Mouse (Mus musculus): ENCODE measurements around the gene Rtn4ip1. TPM values are rescaled to one million over a fixed set of nuclear protein-coding genes. Genes with fewer than 3 reads are reported as not detected.

Rtn4ip1 gene
- polyA plus RNA-seq, 1 experiment from 2014 or later, result 15.0 TPM

GRCm38 (mm10) chr10:43991268-43991667 lies 89.7 kb downstream of the Rtn4ip1 start:
- Histone ChIP-seq H3K4me2 (ENCODE audit: low read length) (no peak overlapping the region), H3K27me3 (replicated peaks; ENCODE audit: control insufficient read depth, insufficient read depth, low read length) (no peaks in the 10 kb centered on the region), H3K36me3 (ENCODE audit: control insufficient read depth, insufficient read depth, low read length) (no peaks in the 10 kb centered on the region), H3K4me1 (replicated peaks; ENCODE audit: control insufficient read depth, insufficient read depth, low read length) (no peaks in the 10 kb centered on the region), H3K9me3 (ENCODE audit: control insufficient read depth, low read length) (no peaks in the 10 kb centered on the region), H3K4me3 (ENCODE audit: low read depth, low read length) (no peak overlapping the region), H3K9ac (ENCODE audit: low read length) (no peak overlapping the region), H3K27ac (ENCODE audit: low read depth) (no peak overlapping the region)
- ATAC-seq (replicated peaks; ENCODE audit: low FRiP score, low TSS enrichment, low read depth), result no peak
- no peak for DNase-seq (ENCODE audit: low spot score)
- 96% methylated on average over 5 of the region's 5 CpGs for WGBS

- H3K36me3 ChIP-seq (ENCODE audit: control insufficient read depth, insufficient read depth, low read length), result no peaks in the 10 kb centered on the region
- no peaks in the 10 kb centered on the region for H3K27me3 ChIP-seq (replicated peaks; ENCODE audit: control insufficient read depth, insufficient read depth, low read length)
- no peaks in the 10 kb centered on the region for H3K4me1 ChIP-seq (replicated peaks; ENCODE audit: control insufficient read depth, insufficient read depth, low read length)
- H3K27ac ChIP-seq (ENCODE audit: low read depth), result no peak overlapping the region
- no peak overlapping the region for H3K9ac ChIP-seq (ENCODE audit: low read length)
- H3K4me3 ChIP-seq (ENCODE audit: low read depth, low read length), result no peak overlapping the region
- no peak for DNase-seq (ENCODE audit: low spot score)
- no peaks in the 10 kb centered on the region for H3K9me3 ChIP-seq (ENCODE audit: control insufficient read depth, low read length)
- H3K4me2 ChIP-seq (ENCODE audit: low read length), result no peak overlapping the region
- no peak for ATAC-seq (replicated peaks; ENCODE audit: low FRiP score, low TSS enrichment, low read depth)
- WGBS, result 77% methylated on average over 5 of the region's 5 CpGs
Measured at GRCm38 (mm10) chr10:43992506-43992905, 90.9 kb downstream of the Rtn4ip1 start.

GRCm38 (mm10) chr10:43993198-43993597 lies 91.6 kb downstream of the Rtn4ip1 start:
- ATAC-seq (replicated peaks; ENCODE audit: low FRiP score, low TSS enrichment, low read depth) (no peak), DNase-seq (ENCODE audit: low spot score) (no peak)
- WGBS, result 44% methylated on average over 6 of the region's 6 CpGs

GRCm38 (mm10) chr10:43995858-43996650 lies 94.4 kb downstream of the Rtn4ip1 start:
- Histone ChIP-seq H3K36me3 (ENCODE audit: control insufficient read depth, insufficient read depth, low read length) (no peaks in the 10 kb centered on the region), H3K27me3 (replicated peaks; ENCODE audit: control insufficient read depth, insufficient read depth, low read length) (peaks cover under 1% of the 10 kb centered on the region; the same call in 1 of the 2 replicates), H3K4me3 (ENCODE audit: low read depth, low read length) (no peak overlapping the region), H3K27ac (ENCODE audit: low read depth) (no peak overlapping the region), H3K4me1 (replicated peaks; ENCODE audit: control insufficient read depth, insufficient read depth, low read length) (peaks cover 4% of the 10 kb centered on the region; the same call in 1 of the 2 replicates), H3K9me3 (ENCODE audit: control insufficient read depth, low read length) (no peaks in the 10 kb centered on the region), H3K9ac (ENCODE audit: low read length) (no peak overlapping the region), H3K4me2 (ENCODE audit: low read length) (no peak overlapping the region)
- ATAC-seq (replicated peaks; ENCODE audit: low FRiP score, low TSS enrichment, low read depth), result no peak
- no peak for DNase-seq (ENCODE audit: low spot score)
- WGBS, result 80% methylated on average over 10 of the region's 10 CpGs

More at GRCm38 (mm10) chr10:43993198-43993597, 91.6 kb downstream of the Rtn4ip1 start:
- Histone ChIP-seq H3K4me2 (ENCODE audit: low read length) (no peak overlapping the region), H3K27me3 (replicated peaks; ENCODE audit: control insufficient read depth, insufficient read depth, low read length) (no peaks in the 10 kb centered on the region), H3K36me3 (ENCODE audit: control insufficient read depth, insufficient read depth, low read length) (no peaks in the 10 kb centered on the region), H3K4me3 (ENCODE audit: low read depth, low read length) (no peak overlapping the region), H3K27ac (ENCODE audit: low read depth) (no peak overlapping the region), H3K4me1 (replicated peaks; ENCODE audit: control insufficient read depth, insufficient read depth, low read length) (no peaks in the 10 kb centered on the region), H3K9ac (ENCODE audit: low read length) (no peak overlapping the region), H3K9me3 (ENCODE audit: control insufficient read depth, low read length) (no peaks in the 10 kb centered on the region)

- WGBS, result 90% methylated on average over 10 of the region's 10 CpGs
- no peak overlapping the region for H3K4me2 ChIP-seq (ENCODE audit: low read length)
- DNase-seq (ENCODE audit: low spot score) (no peak), ATAC-seq (replicated peaks; ENCODE audit: low FRiP score, low TSS enrichment, low read depth) (no peak)
- no peaks in the 10 kb centered on the region for H3K9me3 ChIP-seq (ENCODE audit: control insufficient read depth, low read length)
- no peak overlapping the region for H3K27ac ChIP-seq (ENCODE audit: low read depth)
- no peak overlapping the region for H3K4me3 ChIP-seq (ENCODE audit: low read depth, low read length)
- no peak overlapping the region for H3K9ac ChIP-seq (ENCODE audit: low read length)
- H3K27me3 ChIP-seq (replicated peaks; ENCODE audit: control insufficient read depth, insufficient read depth, low read length), result peaks cover 13% of the 10 kb centered on the region
- H3K4me1 ChIP-seq (replicated peaks; ENCODE audit: control insufficient read depth, insufficient read depth, low read length), result peaks cover 4% of the 10 kb centered on the region; the same call in 1 of the 2 replicates
- no peaks in the 10 kb centered on the region for H3K36me3 ChIP-seq (ENCODE audit: control insufficient read depth, insufficient read depth, low read length)
Measured at GRCm38 (mm10) chr10:43997276-43997675, 95.7 kb downstream of the Rtn4ip1 start.

GRCm38 (mm10) chr10:43998023-43998422 lies 96.4 kb downstream of the Rtn4ip1 start:
- Histone ChIP-seq H3K4me2 (ENCODE audit: low read length) (no peak overlapping the region), H3K4me3 (ENCODE audit: low read depth, low read length) (no peak overlapping the region), H3K9me3 (ENCODE audit: control insufficient read depth, low read length) (no peaks in the 10 kb centered on the region), H3K9ac (ENCODE audit: low read length) (no peak overlapping the region), H3K27ac (ENCODE audit: low read depth) (no peak overlapping the region), H3K27me3 (replicated peaks; ENCODE audit: control insufficient read depth, insufficient read depth, low read length) (peaks cover 21% of the 10 kb centered on the region), H3K4me1 (replicated peaks; ENCODE audit: control insufficient read depth, insufficient read depth, low read length) (peaks cover 4% of the 10 kb centered on the region; the same call in 1 of the 2 replicates), H3K36me3 (ENCODE audit: control insufficient read depth, insufficient read depth, low read length) (no peaks in the 10 kb centered on the region)
- WGBS, result 67% methylated on average over 9 of the region's 9 CpGs
- ATAC-seq (replicated peaks; ENCODE audit: low FRiP score, low TSS enrichment, low read depth) (no peak), DNase-seq (ENCODE audit: low spot score) (no peak)

- no peaks in the 10 kb centered on the region for H3K9me3 ChIP-seq (ENCODE audit: control insufficient read depth, low read length)
- DNase-seq (ENCODE audit: low spot score), result no peak
- H3K27me3 ChIP-seq (replicated peaks; ENCODE audit: control insufficient read depth, insufficient read depth, low read length), result peaks cover 26% of the 10 kb centered on the region
- H3K36me3 ChIP-seq (ENCODE audit: control insufficient read depth, insufficient read depth, low read length), result no peaks in the 10 kb centered on the region
- no peak overlapping the region for H3K4me2 ChIP-seq (ENCODE audit: low read length)
- H3K4me3 ChIP-seq (ENCODE audit: low read depth, low read length), result no peak overlapping the region
- WGBS, result 74% methylated on average over 8 of the region's 8 CpGs
- no peak overlapping the region for H3K9ac ChIP-seq (ENCODE audit: low read length)
- ATAC-seq (replicated peaks; ENCODE audit: low FRiP score, low TSS enrichment, low read depth), result no peak
- no peak overlapping the region for H3K27ac ChIP-seq (ENCODE audit: low read depth)
- peaks cover 4% of the 10 kb centered on the region; the same call in 1 of the 2 replicates for H3K4me1 ChIP-seq (replicated peaks; ENCODE audit: control insufficient read depth, insufficient read depth, low read length)
Measured at GRCm38 (mm10) chr10:43998503-43999082, 97.0 kb downstream of the Rtn4ip1 start.

GRCm38 (mm10) chr10:44000156-44000865 lies 98.7 kb downstream of the Rtn4ip1 start:
- Histone ChIP-seq H3K4me1 (replicated peaks; ENCODE audit: control insufficient read depth, insufficient read depth, low read length) (peaks cover 10% of the 10 kb centered on the region; the same call in 1 of the 2 replicates), H3K27ac (ENCODE audit: low read depth) (no peak overlapping the region), H3K36me3 (ENCODE audit: control insufficient read depth, insufficient read depth, low read length) (no peaks in the 10 kb centered on the region), H3K9ac (ENCODE audit: low read length) (no peak overlapping the region), H3K4me2 (ENCODE audit: low read length) (no peak overlapping the region), H3K9me3 (ENCODE audit: control insufficient read depth, low read length) (no peaks in the 10 kb centered on the region), H3K27me3 (replicated peaks; ENCODE audit: control insufficient read depth, insufficient read depth, low read length) (peaks cover 44% of the 10 kb centered on the region), H3K4me3 (ENCODE audit: low read depth, low read length) (no peak overlapping the region)
- no peak for ATAC-seq (replicated peaks; ENCODE audit: low FRiP score, low TSS enrichment, low read depth)
- WGBS, result 35% methylated on average over 2 of the region's 2 CpGs
- no peak for DNase-seq (ENCODE audit: low spot score)
